Mouse (Mus musculus): ENCODE measurements around the gene Pik3r2. TPM values are rescaled to one million over a fixed set of nuclear protein-coding genes. Genes with fewer than 3 reads are reported as not detected.

Pik3r2 gene
- polyA plus RNA-seq, 1 experiment from 2014 or later: 69.2 TPM

DNA sequence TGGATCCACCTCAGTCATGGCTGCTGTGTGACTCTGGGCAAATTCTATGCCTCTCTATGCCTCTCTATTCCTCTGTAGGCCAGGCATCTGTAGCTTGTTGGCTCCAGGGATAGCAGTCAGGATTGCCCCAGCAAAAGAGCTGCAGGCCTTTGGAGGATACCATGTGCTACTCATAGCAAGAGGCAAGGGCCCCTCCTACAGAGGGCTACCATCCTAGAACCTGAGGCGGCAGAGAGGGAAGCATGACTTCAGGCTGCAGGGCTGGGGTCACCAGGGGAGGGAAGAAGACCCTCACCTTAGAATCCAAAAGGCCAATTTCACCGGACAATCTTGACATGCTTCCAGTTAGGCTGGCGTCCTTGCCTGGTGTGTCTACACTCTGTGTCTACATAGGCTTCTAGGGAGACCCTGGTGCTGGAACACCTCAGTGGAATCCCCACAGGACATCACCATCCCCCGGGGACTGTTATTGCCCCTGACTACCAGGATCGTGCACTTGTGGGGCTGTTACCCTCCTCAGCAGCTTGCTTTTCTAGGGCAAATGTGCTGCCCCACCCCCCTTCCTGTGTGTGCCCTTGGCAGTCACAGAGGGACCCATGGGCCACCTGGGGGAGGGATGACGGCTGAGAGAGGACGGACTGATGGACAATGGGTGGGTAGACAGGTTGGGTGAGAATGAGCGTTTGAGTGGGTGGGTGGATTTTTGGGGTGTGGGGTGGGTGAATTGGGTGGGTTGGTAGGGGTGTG, 32.6 kb upstream of the Pik3r2 start:
- Histone ChIP-seq H3K9me3 (no peaks in the 10 kb centered on the region), H3K4me1 (peaks cover 37% of the 10 kb centered on the region), H3K27ac (no peak overlapping the region), H3K36me3 (replicated peaks) (no peaks in the 10 kb centered on the region), H3K27me3 (ENCODE audit: poor library complexity, severe bottlenecking) (peaks cover 68% of the 10 kb centered on the region), H3K4me3 (no peak overlapping the region)
- no peak for DNase-seq (ENCODE audit: extremely low spot score, low spot score)
- WGBS: 86% methylated on average over 8 of the region's 8 CpGs

DNA sequence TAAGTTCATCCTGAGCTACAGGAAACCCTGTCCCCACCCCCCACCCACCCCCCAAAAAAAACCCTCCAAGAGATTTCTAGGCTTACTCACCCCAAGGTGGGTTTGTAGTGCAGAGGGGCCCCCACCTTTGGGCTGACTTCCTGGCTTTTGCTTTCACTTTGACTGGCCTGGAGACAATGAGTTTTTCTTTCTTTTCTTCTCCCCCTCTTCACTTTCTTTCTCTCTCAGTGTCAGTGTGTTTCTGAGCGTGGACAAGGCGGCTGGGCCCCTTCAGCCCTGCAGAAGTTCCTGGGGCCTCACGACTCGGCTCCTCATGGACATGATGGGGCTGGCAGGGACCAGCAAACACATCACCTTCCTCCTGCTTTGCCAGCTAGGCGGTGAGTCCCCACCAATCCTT, 31.7 kb upstream of the Pik3r2 start, which contains the start of gene Il12rb1:
TSS of gene Il12rb1 (plus strand) at position 211 of the 400 bp plus-strand sequence.
- no peak for DNase-seq (ENCODE audit: extremely low spot score, low spot score)
- H3K4me3 ChIP-seq: no peak within 1 kb of the TSS
- no peaks in the 10 kb centered on the region for H3K36me3 ChIP-seq (replicated peaks)
- peaks cover 45% of the 10 kb centered on the region for H3K4me1 ChIP-seq
- H3K27me3 ChIP-seq (ENCODE audit: poor library complexity, severe bottlenecking): peaks cover 68% of the 10 kb centered on the region
- no peaks in the 10 kb centered on the region for H3K9me3 ChIP-seq
- WGBS: 74% methylated on average over 5 of the region's 5 CpGs
- H3K27ac ChIP-seq: no peak within 1 kb of the TSS

DNA sequence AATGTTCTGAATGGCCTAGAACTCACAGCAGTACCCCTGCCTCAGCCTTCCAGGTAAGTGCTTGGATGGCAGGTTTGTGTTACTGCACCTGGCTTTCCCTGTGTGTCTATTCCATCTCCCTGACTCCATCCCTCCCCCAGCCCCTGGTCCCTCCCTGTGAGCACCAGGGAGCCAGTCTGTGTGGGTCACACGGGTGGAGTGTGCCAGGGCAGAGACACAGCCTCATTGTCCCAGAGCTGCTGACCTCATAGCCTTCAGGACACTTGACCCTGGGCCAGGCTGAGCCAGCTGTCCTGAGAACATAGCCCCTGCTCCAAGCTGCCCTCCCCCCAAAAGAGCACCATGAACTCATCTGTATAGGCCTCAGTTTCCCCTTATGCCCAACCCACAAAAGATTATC, 30.8 kb upstream of the Pik3r2 start:
- H3K9me3 ChIP-seq: no peaks in the 10 kb centered on the region
- H3K4me3 ChIP-seq: no peak overlapping the region
- H3K27me3 ChIP-seq (ENCODE audit: poor library complexity, severe bottlenecking): peaks cover 74% of the 10 kb centered on the region
- DNase-seq (ENCODE audit: extremely low spot score, low spot score): no peak
- no peak overlapping the region for H3K27ac ChIP-seq
- peaks cover 49% of the 10 kb centered on the region for H3K4me1 ChIP-seq
- 43% methylated on average over 1 of the region's 1 CpGs for WGBS
- H3K36me3 ChIP-seq (replicated peaks): no peaks in the 10 kb centered on the region

DNA sequence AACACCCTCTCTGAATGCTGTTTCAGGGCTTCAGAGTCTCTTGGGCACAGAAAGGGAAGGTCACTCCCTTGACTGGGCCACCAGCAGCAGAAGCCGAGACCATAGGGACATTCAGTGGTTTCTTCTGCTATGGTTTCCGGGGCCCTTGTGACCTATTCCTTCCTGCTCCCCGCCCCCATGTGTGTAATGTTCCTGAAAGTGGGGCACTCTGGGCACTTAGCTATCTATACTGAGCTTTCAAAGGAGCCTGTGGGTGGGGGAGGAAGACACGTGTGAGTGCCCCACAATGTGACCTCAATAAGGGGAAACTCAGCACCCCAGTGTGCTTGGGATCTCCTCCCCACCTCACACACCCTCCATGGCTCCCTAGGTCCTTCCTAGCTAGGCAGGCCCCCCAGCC, 30.0 kb upstream of the Pik3r2 start:
- H3K9me3 ChIP-seq: no peaks in the 10 kb centered on the region
- H3K27ac ChIP-seq: no peak overlapping the region
- H3K4me3 ChIP-seq: no peak overlapping the region
- 87% methylated on average over 4 of the region's 4 CpGs for WGBS
- peaks cover 82% of the 10 kb centered on the region for H3K27me3 ChIP-seq (ENCODE audit: poor library complexity, severe bottlenecking)
- DNase-seq (ENCODE audit: extremely low spot score, low spot score): no peak
- H3K4me1 ChIP-seq: peaks cover 49% of the 10 kb centered on the region
- H3K36me3 ChIP-seq (replicated peaks): no peaks in the 10 kb centered on the region

DNA sequence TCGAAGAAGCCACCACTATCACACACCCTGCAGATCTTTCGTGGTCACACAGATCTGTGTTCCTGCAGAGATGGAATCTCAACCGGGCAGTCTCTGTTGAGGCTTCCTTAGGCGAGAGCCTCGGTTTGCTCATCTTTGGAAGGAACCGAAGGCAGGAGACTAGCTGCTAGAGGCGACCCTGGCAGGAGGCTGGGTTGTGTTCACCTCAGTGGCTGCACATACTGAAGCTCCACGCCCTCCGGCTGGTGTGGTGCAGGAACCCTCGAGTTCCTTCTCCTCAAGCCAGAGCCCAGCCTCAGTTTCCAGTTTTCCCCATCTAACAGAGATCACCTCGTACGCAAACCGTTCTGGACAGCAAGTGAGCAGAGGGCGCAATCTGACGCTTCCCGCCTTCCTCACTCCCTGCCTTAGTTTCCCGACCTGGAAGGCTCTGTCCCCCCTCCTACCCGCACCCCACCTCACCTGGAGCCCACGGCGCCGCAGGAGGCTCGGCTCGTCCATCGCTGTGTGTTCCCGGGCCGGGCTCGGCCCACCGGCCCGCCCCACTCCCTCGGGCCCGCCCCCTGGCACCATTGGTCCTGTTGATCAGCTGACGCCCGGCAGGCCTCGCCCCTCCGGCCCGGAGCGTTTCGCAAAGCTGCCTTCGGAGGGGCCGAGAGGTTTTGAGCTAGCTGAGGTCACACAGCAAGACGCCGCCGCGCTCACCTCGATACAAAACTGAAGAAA, 28.1 kb upstream of the Pik3r2 start, which contains the start of gene Mast3:
TSS of gene Mast3 (minus strand) at position 574 of the 726 bp plus-strand sequence.
- Histone ChIP-seq H3K27me3 (ENCODE audit: poor library complexity, severe bottlenecking) (peaks cover 84% of the 10 kb centered on the region), H3K9me3 (no peaks in the 10 kb centered on the region), H3K4me1 (peaks cover 44% of the 10 kb centered on the region), H3K4me3 (peak within 1 kb of the TSS; percentile 61), H3K36me3 (replicated peaks) (no peaks in the 10 kb centered on the region), H3K27ac (peak within 1 kb of the TSS; percentile 45)
- WGBS: under 1% methylated on average over 45 of the region's 45 CpGs
- DNase-seq (ENCODE audit: extremely low spot score, low spot score): peak; percentile 86

DNA sequence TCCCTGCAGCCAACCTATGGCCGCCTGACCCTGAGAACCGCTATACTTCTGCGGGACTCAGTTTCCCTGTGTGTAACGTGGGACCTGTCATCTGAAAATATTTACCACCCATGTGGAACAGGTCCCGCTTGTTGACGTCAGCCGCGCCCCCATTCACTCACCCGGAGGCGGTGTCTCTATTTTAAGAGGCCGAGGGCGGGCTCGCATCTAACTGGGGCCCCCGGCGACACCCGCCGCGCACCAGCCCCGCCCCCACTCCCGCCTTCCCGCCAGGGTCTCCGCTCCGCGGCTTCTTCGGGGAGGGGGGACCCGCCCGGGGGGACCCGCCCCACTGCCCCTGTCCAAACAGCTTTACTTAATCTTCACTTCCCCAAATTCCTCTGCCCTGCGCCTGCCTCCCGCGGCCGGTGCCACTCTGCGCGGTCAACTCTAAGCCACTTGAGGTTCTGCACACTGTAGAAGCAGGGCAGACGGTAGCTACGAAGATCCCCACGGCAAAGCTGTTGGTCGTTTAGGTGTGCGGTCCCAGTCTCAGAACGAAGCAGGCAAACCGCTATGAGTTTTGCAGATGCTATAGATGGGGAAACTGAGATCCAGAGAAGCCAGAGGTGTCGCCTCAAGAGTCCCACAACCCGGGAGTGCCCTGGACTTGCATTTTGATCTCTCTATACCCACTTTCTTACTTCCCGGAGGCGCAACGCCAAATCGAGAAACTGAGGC, 27.4 kb upstream of the Pik3r2 start:
- Histone ChIP-seq H3K36me3 (replicated peaks) (no peaks in the 10 kb centered on the region), H3K27me3 (ENCODE audit: poor library complexity, severe bottlenecking) (peaks cover 86% of the 10 kb centered on the region), H3K4me3 (peak overlapping the region; percentile 61), H3K27ac (peak overlapping the region; percentile 45; the same call in 1 of the 2 replicates), H3K9me3 (no peaks in the 10 kb centered on the region), H3K4me1 (peaks cover 40% of the 10 kb centered on the region)
- no peak for DNase-seq (ENCODE audit: extremely low spot score, low spot score)
- WGBS: 2% methylated on average over 47 of the region's 47 CpGs

DNA sequence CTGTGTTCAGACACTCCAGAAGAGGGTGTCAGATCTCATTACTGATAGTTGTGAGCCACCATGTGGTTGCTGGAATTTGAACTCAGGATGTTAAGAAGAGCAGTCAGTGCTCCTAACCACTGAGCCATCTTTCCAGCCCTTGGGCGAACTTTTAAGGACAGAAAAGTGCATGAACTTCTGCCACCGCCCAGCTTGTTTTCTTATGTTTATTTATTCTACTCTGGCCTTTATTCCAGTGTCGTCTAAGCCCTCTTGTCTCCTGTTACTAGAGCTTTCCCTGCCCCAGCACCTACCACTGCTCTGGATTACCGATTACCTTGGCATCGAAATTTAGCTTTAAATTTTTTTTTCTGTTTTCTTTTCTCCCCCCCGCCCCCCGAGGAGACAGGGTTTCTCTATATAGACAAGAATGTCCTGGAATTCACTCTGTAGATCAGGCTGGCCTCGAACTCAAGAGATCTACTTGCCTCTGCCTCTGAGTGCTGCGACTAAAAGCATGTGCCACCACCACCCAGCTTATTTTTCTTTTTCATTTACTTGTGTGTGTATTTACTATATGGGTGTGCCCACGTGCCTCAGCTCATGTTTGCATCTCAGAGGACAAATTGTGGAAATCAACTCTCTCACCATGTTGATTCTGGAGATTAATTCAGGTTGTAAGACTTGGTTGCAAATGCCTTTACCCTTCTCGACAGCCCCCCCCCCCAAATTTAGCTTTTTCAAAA, 26.4 kb upstream of the Pik3r2 start:
- Histone ChIP-seq H3K27me3 (ENCODE audit: poor library complexity, severe bottlenecking) (peaks cover 96% of the 10 kb centered on the region), H3K9me3 (no peaks in the 10 kb centered on the region), H3K4me1 (peaks cover 47% of the 10 kb centered on the region), H3K36me3 (replicated peaks) (no peaks in the 10 kb centered on the region), H3K4me3 (no peak overlapping the region), H3K27ac (no peak overlapping the region)
- 76% methylated on average over 11 of the region's 11 CpGs for WGBS
- DNase-seq (ENCODE audit: extremely low spot score, low spot score): no peak

DNA sequence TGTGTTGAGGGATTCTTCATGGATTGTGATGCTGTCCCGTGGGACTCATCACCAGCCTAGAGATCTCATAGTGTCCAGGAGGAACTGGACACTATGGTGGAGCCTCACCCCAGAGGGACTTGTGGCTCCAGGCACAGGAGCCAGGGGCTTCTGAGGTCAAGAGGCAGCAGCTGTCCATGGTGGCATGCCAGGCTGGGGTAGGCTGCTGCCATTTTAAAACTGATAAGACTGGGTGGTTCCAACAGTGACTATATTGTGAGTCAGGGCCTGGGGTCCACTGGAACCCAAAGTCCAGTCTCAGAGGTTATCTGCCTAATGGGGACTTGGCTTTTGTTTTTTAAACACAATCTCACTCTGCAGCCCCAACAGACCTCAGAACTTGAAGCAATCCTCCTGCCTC, 25.3 kb upstream of the Pik3r2 start:
- Histone ChIP-seq H3K27ac (no peak overlapping the region), H3K27me3 (ENCODE audit: poor library complexity, severe bottlenecking) (peaks cover 94% of the 10 kb centered on the region), H3K4me1 (peaks cover 55% of the 10 kb centered on the region), H3K36me3 (replicated peaks) (no peaks in the 10 kb centered on the region), H3K9me3 (no peaks in the 10 kb centered on the region), H3K4me3 (no peak overlapping the region)
- 83% methylated on average over 1 of the region's 1 CpGs for WGBS
- no peak for DNase-seq (ENCODE audit: extremely low spot score, low spot score)

DNA sequence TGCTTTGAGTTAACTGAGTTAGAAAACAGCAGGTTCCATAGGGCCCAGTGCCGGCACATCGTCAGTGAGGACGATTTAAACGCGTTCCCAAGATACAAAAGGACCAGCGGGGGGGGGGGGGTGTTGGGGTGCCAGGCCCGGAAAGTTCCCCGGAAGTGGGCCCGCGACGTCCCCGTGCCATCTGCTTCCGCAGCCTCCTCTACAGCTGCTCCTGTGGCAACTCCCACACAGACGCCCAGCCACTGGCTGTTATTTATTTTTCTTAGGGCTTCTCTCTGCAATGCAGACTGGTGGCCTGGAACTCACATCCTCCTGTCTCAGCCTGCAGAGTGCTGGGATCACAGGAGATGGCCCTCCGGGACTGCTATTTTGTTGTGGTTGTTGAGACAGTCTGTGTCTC, 24.6 kb upstream of the Pik3r2 start:
- peaks cover 91% of the 10 kb centered on the region for H3K27me3 ChIP-seq (ENCODE audit: poor library complexity, severe bottlenecking)
- 49% methylated on average over 15 of the region's 15 CpGs for WGBS
- H3K36me3 ChIP-seq (replicated peaks): no peaks in the 10 kb centered on the region

DNA sequence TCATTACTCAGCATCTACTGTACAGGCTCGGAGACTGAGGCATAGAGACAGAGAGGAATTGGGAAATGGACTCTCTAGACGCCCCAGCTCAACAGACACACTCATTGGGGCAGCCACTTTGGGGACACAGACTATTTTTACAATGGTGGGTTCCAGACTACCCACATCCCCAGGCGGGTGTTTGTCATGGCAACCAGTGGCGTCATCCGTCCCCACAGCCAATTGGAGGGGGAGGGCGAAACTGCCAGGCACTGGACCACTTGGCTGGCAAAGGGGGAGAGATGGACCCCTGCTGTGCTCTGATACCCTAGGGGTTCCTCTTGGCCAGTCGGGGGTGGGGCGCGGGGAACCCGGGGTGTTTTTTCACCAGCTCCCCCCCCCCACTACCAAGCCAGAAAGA, 24.1 kb upstream of the Pik3r2 start:
- H3K36me3 ChIP-seq (replicated peaks): no peaks in the 10 kb centered on the region
- no peak overlapping the region for H3K4me3 ChIP-seq
- H3K4me1 ChIP-seq: peaks cover 67% of the 10 kb centered on the region
- no peak for DNase-seq (ENCODE audit: extremely low spot score, low spot score)
- WGBS: 57% methylated on average over 10 of the region's 10 CpGs
- no peaks in the 10 kb centered on the region for H3K9me3 ChIP-seq
- H3K27ac ChIP-seq: no peak overlapping the region
- H3K27me3 ChIP-seq (ENCODE audit: poor library complexity, severe bottlenecking): peaks cover 91% of the 10 kb centered on the region

More for the DNA sequence above, 24.6 kb upstream of the Pik3r2 start:
- Histone ChIP-seq H3K9me3 (no peaks in the 10 kb centered on the region), H3K4me3 (no peak overlapping the region), H3K27ac (no peak overlapping the region), H3K4me1 (peaks cover 62% of the 10 kb centered on the region)
- DNase-seq (ENCODE audit: extremely low spot score, low spot score): no peak

DNA sequence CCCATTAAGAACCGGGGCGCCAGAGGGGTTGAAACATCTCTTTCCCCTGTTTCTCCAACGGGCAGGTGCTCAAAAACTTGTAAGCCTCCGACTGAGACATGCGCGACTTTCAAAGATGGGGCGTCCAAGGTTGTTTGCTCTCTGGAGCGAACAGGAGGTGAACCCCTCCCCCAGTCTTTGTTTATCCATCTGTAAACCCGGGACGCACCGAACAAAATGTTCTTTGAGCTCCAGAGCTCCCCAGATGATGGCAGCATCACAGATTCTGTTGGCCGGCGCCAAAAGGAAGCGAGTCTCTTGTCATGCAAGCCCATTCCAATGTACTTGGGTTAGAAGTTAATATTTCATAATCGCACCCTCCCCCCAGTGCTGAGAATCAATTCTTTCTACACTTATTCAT, 21.8 kb upstream of the Pik3r2 start:
- H3K9me3 ChIP-seq: no peaks in the 10 kb centered on the region
- peaks cover 89% of the 10 kb centered on the region for H3K27me3 ChIP-seq (ENCODE audit: poor library complexity, severe bottlenecking)
- no peaks in the 10 kb centered on the region for H3K36me3 ChIP-seq (replicated peaks)
- peak overlapping the region; percentile 70 for H3K4me3 ChIP-seq
- peaks cover 66% of the 10 kb centered on the region for H3K4me1 ChIP-seq
- H3K27ac ChIP-seq: peak overlapping the region; percentile 88
- WGBS: 17% methylated on average over 15 of the region's 15 CpGs
- no peak for DNase-seq (ENCODE audit: extremely low spot score, low spot score)
